Mouse (Mus musculus) heart, embryonic 13.5 days (tissue): ENCODE measurements at regions not wholly inside any gene's neighbourhood (a gene's known extent, or its start where the extent isn't known, plus 50 kb on each side); places are given as distances from the start of the nearest gene placed in this dataset.

Source experiments
- ATAC-seq: fragments of 200-750 bp; cut with Nextera tagmentation; 2 replicates; pipeline ENCODE4 v1.8.0; 2017; ENCODE audit warnings: moderate TSS enrichment; ENCODE audit not compliant: insufficient number of reproducible peaks, low FRiP score, low TSS enrichment; ENCODE audit errors: extremely low read depth
- H3K27ac ChIP-seq: fragments of 300-500 bp; sonication (generic); replicated peaks from 2 replicates; pipeline ENCODE4 v1.5.1; 2015; ENCODE audit warnings: moderate library complexity, mild to moderate bottlenecking, inconsistent platforms
- H3K27me3 ChIP-seq: fragments of 300-500 bp; sonication (generic); replicated peaks from 2 replicates; pipeline ENCODE4 v1.6.1; 2015; ENCODE audit warnings: mild to moderate bottlenecking, inconsistent platforms
- H3K36me3 ChIP-seq: fragments of 300-500 bp; sonication (generic); 2 replicates; pipeline ENCODE4 v1.6.1; 2015; ENCODE audit warnings: mild to moderate bottlenecking, inconsistent platforms
- H3K4me1 ChIP-seq: fragments of 300-500 bp; sonication (generic); 2 replicates; pipeline ENCODE4 v1.6.1; 2015; ENCODE audit warnings: inconsistent platforms
- H3K4me2 ChIP-seq: fragments of 300-500 bp; sonication (generic); 2 replicates; pipeline ENCODE4 v1.6.1; 2015; ENCODE audit warnings: inconsistent platforms, mild to moderate bottlenecking, moderate library complexity
- H3K4me3 ChIP-seq: fragments of 300-500 bp; sonication (generic); 2 replicates; pipeline ENCODE4 v1.5.1; 2015; ENCODE audit warnings: moderate library complexity, mild to moderate bottlenecking, inconsistent platforms
- H3K9ac ChIP-seq: fragments of 300-500 bp; sonication (generic); 2 replicates; pipeline ENCODE4 v1.6.1; 2015; ENCODE audit warnings: inconsistent platforms, mild to moderate bottlenecking, moderate library complexity
- H3K9me3 ChIP-seq: fragments of 300-500 bp; sonication (generic); 2 replicates; pipeline ENCODE4 v1.6.1; 2016; ENCODE audit warnings: inconsistent platforms
- WGBS: fragments of 180-500 bp; shearing (Covaris S2); methylation state at CpG from one replicate; pipeline ENCODE4 v1.1.7; 2015; ENCODE audit warnings: mixed read lengths; 5-methylcytosine and 5-hydroxymethylcytosine counted together

DNA sequence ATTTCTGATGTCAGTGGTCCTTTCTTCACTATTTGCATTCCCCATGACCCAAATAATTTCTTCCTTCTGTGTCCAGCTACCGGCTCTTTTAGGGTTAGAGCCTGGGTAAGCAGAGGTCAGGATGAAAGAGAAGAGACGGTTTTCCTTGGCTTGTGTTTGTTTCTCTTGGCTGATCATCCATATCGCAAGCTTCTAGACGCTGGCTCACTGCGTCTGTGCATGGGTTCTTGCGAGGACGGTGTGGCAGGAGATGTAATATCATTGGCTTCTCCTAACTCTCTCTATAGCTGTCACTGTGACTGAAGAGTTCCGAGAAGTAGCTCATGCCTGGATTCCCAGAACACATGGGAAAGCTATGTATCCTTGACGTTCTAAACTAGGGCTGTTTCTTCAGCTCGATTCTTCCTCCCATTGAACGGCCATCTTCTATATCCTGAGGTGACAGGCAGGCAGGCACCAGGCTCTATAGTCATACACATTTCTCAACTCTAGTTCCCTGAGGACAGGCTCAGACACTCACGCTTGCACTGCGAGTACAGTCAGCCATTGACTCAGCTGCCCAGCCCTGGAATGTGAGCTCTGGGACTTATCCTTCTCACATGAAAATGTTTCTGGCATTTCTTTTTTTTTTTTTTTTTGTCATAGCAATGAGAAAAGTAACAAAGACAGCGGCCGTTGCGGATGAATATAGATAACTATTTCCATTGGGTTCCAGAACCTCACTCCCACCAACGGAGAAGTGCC lies 85.0 kb downstream of the Bach1 start:
- Histone ChIP-seq H3K4me1 (peaks cover 17% of the 10 kb centered on the region), H3K9me3 (no peaks in the 10 kb centered on the region), H3K36me3 (no peaks in the 10 kb centered on the region), H3K27me3 (no peaks in the 10 kb centered on the region), H3K4me2 (peak overlapping the region; percentile 46), H3K27ac (peak overlapping the region; percentile 65), H3K9ac (no peak overlapping the region), H3K4me3 (peak overlapping the region; percentile 3; the same call in 1 of the 2 replicates)
- 60% methylated on average over 17 of the region's 17 CpGs for WGBS
- ATAC-seq: no peak

DNA sequence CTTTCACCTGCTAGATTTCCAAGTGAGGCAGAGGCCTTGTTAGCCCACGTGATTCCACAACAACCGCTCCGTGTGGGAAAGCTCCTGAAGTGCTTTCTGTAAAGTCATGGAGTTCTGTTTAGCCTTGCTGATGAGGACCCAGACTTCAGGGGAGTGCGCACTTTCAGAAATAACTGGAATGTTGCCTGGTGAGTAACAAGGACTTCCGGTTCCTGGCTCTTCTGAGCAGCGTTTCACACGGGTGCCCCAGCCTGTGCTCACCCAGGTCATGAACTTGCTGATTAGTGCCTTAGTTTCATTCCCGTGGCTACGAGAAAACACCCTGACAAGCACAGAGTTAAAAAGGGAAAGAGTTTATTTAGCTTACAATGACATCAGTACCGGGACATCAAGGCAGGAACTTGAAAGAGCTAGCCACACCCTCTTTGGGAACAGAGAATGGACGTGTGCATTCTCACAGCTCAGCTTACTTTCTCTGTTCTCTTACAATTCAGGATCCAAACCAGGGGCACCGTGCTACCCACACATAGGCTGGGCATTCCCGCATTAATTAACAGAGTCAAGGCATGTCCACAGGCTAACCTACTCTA lies 85.8 kb downstream of the Bach1 start:
- Histone ChIP-seq H3K36me3 (no peaks in the 10 kb centered on the region), H3K4me2 (peak overlapping the region; percentile 46), H3K4me3 (peak overlapping the region; percentile 3; the same call in 1 of the 2 replicates), H3K9me3 (no peaks in the 10 kb centered on the region), H3K9ac (no peak overlapping the region), H3K27ac (peak overlapping the region; percentile 65), H3K27me3 (0 out of 2 replicates have a peak, but pooled peaks cover 2% of the 10 kb centered on the region), H3K4me1 (peaks cover 17% of the 10 kb centered on the region)
- WGBS: 33% methylated on average over 13 of the region's 13 CpGs
- 0 out of 2 replicates have a peak, but pooled peaks have one; percentile 39 for ATAC-seq

DNA sequence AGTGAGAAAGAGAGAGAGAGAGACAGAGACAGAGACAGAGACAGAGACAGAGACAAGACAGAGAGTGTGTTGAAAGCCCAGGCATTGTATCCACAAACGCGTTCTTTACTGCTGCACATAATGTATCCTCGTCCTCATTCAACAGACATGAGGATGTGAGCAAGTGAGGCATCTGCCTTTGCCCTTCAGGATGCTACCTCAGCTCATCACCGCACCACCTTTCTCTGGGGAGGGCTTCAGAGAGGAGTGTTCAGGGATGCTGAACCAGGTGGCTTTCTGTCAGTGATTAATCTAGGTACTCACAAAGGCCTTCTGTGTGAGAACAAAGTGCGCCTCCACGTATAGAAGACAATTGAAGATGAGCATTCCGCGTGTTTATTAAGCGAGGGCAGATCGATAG lies 90.8 kb downstream of the Bach1 start:
- Histone ChIP-seq H3K9me3 (no peaks in the 10 kb centered on the region), H3K27ac (no peak overlapping the region), H3K9ac (no peak overlapping the region), H3K4me3 (no peak overlapping the region), H3K27me3 (0 out of 2 replicates have a peak, but pooled peaks cover 4% of the 10 kb centered on the region), H3K4me1 (peaks cover 4% of the 10 kb centered on the region), H3K4me2 (no peak overlapping the region), H3K36me3 (no peaks in the 10 kb centered on the region)
- no peak for ATAC-seq
- WGBS: 85% methylated on average over 10 of the region's 10 CpGs

DNA sequence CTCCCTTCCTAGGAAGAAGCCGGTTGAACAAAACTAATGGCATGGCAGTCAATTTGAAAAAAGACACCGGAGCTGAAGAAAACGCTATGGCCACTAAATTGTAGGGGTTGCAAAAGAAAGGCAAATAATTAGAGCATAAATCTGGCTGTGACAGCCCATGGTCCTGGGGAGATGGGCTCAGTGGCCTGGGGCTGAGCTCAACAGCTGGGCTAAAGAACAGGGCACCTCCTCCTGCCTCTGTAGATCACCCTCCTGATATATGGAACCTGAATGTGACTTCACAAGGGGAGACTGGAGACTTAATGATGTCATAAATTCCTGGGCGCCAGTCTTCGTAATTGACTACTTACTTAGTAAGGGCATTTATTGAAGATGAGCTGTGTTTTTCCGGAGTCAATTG lies 91.2 kb downstream of the Bach1 start:
- Histone ChIP-seq H3K4me2 (no peak overlapping the region), H3K9me3 (no peaks in the 10 kb centered on the region), H3K9ac (no peak overlapping the region), H3K27me3 (0 out of 2 replicates have a peak, but pooled peaks cover 4% of the 10 kb centered on the region), H3K36me3 (no peaks in the 10 kb centered on the region), H3K4me3 (no peak overlapping the region), H3K27ac (no peak overlapping the region), H3K4me1 (no peaks in the 10 kb centered on the region; the same call in 1 of the 2 replicates)
- ATAC-seq: no peak
- 84% methylated on average over 6 of the region's 6 CpGs for WGBS

DNA sequence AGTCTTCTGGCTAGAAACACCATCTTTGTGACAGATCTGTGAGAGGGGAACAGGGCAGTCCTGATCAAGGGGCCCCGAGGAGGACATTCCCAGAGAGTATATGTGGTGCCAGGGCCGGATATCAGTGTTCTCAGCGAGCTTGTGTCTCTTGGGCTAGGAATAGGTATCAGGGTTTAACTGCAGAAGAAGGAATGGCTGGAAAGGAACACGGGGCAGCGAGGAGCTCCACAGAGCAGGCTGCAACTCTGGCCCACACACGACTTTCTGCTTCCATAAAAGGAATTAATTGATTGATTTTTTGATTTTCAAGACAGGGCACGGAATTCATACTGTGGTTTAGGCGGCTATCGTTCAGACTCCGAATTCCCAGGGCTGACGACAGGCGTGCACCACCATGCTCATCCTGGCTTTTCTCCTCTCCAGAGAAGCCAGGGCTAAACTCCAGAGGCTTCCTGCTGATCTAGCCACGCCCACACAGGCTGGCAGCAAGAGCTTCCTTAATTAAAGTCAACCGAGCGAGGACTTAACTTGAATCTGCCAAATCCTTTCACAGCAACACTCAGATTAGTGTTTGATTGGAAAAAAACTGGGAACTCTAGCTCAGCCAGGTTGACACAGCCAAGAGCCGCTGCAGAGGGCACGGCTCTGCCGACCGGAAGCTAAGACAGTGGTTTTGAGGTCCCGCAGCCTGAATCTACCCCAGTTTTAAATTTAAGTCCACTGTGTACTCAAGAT lies 97.9 kb downstream of the Bach1 start:
- peak overlapping the region; percentile 74 for H3K4me2 ChIP-seq
- ATAC-seq: no peak; the same call in 1 of the 2 replicates
- H3K27ac ChIP-seq: no peak overlapping the region
- 8% methylated on average over 20 of the region's 20 CpGs for WGBS
- 0 out of 2 replicates have a peak, but pooled peaks cover 3% of the 10 kb centered on the region for H3K27me3 ChIP-seq
- H3K9me3 ChIP-seq: no peaks in the 10 kb centered on the region
- H3K9ac ChIP-seq: peak overlapping the region; percentile 71
- no peaks in the 10 kb centered on the region for H3K36me3 ChIP-seq
- H3K4me1 ChIP-seq: peaks cover 4% of the 10 kb centered on the region; the same call in 1 of the 2 replicates
- H3K4me3 ChIP-seq: peak overlapping the region; percentile 52

DNA sequence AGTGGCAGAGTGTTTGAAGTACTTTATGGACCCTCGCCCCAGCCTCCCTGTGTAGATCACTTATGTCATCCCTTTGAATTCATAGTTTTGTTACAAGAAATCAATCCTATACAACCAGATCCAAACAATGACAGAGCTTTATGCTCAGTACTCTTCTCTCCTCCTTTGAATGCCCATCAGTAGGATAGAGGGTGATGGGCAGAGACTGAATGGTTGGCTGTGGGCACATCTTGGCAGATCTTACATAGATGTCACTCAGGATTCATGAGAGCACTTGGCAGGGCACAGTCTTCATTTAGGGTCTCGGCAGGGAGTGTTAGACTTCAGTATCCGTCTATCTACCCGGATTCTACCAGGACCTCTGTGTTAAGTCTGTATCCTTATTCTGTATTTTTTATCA lies 103.6 kb downstream of the Bach1 start:
- 0 out of 2 replicates have a peak, but pooled peaks cover 3% of the 10 kb centered on the region for H3K27me3 ChIP-seq
- H3K9ac ChIP-seq: no peak overlapping the region
- H3K27ac ChIP-seq: no peak overlapping the region
- H3K4me3 ChIP-seq: no peak overlapping the region
- ATAC-seq: no peak
- H3K9me3 ChIP-seq: no peaks in the 10 kb centered on the region
- H3K4me2 ChIP-seq: no peak overlapping the region
- 87% methylated on average over 4 of the region's 4 CpGs for WGBS
- no peaks in the 10 kb centered on the region for H3K36me3 ChIP-seq
- H3K4me1 ChIP-seq: no peaks in the 10 kb centered on the region

DNA sequence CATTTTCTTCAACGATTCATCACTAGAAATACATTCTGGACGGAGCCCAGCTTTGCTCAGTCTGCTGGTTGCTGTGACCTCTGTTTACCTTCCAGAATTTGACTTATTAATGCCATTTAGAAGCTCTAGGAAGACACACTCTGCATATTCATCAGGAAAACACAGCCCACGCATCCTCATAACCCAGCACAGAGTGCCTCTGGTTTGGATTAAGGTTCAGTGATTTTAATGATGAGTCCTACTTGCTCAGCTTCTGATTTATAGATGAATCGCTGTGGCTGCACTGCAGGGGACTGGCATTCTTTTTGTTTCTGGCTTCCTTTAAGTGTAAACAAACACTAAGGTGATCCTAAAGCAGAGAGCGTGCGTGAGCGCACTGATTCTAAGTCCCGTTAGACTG lies 118.8 kb downstream of the Bach1 start:
- H3K9me3 ChIP-seq: no peaks in the 10 kb centered on the region
- no peak for ATAC-seq
- H3K4me2 ChIP-seq: no peak overlapping the region
- H3K4me1 ChIP-seq: no peaks in the 10 kb centered on the region
- H3K27ac ChIP-seq: no peak overlapping the region
- no peak overlapping the region for H3K9ac ChIP-seq
- H3K4me3 ChIP-seq: no peak overlapping the region
- no peaks in the 10 kb centered on the region for H3K27me3 ChIP-seq
- WGBS: 75% methylated on average over 8 of the region's 8 CpGs
- no peaks in the 10 kb centered on the region for H3K36me3 ChIP-seq

DNA sequence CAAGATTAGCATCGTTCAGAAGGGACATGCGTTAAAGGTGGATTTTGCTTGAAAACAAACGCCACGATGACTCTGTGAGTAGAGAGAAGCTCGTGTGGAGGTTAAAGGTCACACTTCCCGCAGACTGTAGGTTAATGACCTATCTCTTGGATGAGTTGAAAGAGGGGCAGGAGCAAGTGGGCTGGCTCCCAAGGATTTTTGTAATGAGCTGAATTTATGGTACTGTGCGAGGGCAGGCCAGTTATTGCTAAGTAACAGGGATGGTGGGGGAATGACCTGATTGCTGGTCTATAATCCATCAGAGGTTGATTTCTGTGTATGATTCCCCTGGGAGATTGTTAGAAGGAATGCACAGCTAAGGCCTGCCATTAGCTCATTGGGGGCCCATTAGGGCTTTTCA lies 135.6 kb downstream of the Bach1 start:
- no peak overlapping the region for H3K4me3 ChIP-seq
- ATAC-seq: no peak
- WGBS: 80% methylated on average over 7 of the region's 7 CpGs
- no peaks in the 10 kb centered on the region for H3K27me3 ChIP-seq
- no peaks in the 10 kb centered on the region for H3K9me3 ChIP-seq
- H3K4me2 ChIP-seq: no peak overlapping the region
- no peaks in the 10 kb centered on the region for H3K4me1 ChIP-seq
- no peaks in the 10 kb centered on the region for H3K36me3 ChIP-seq
- no peak overlapping the region for H3K9ac ChIP-seq
- no peak overlapping the region for H3K27ac ChIP-seq

DNA sequence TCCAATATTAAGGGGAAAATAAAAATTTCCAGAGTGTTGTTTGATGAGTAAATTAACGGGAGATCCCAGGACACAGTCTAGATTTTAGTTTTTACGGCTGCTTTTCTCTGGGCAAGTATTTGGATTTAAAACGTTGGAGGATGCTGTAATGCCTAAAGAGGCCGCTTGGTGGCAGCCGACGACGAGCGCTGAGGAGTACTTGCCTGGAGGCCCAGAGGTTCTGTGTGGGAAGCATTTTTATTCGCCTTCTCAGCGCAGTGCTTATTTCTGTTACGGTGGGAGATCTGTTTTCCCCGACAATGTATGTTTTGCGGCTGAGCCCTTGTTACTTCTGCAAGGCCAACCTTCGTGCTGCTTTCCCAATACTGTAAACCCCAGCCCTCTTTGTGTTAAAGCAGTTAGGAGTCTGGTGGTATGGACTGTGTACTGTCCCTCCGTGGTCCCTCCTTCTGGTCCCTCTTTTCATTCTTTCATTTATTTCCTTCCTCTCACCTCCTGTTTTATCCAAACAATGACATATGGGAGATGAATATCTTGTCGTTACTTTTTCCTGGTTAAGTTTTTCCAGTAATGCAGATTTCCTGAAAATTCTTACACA lies 142.3 kb downstream of the Bach1 start:
- H3K27me3 ChIP-seq: peaks cover 12% of the 10 kb centered on the region; the same call in 1 of the 2 replicates
- no peaks in the 10 kb centered on the region; the same call in 1 of the 2 replicates for H3K4me1 ChIP-seq
- no peak overlapping the region for H3K4me3 ChIP-seq
- no peak overlapping the region for H3K27ac ChIP-seq
- H3K9me3 ChIP-seq: no peaks in the 10 kb centered on the region
- no peaks in the 10 kb centered on the region for H3K36me3 ChIP-seq
- no peak for ATAC-seq
- H3K9ac ChIP-seq: no peak overlapping the region
- no peak overlapping the region for H3K4me2 ChIP-seq
- WGBS: 17% methylated on average over 16 of the region's 16 CpGs
